Comparison of ENCODE assay signal across 10 mouse cellular contexts in the genomic region with DNA sequence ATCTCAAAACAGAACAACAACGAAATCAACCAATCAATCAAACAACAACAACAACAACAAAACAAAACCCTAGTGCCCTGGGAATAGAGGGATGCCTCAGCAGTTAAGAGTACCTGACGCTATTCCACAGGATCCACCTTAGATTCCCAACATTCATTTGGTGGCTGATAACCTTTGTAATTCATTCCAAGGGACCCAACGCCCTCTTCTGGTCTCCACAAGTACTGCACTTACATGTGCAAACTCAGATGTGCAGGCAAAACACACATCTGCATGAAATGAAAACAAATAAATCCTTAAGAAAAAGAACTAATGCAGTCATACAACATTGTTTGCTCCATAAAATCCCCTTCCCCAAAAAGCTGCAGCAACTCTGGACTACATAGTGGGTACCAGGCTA. TPM values are rescaled to one million over a fixed set of nuclear protein-coding genes. Genes with fewer than 3 reads are reported as not detected.
A peak's percentile ranks its signal among the peaks of the same experiment; 100 is the strongest.
DNase-seq lines count a peak whose midpoint lies in the region; ATAC-seq and TF ChIP-seq lines count a peak whose summit lies in the region.
"Had no signal": no experiment of that assay in that cellular context is flagged by ENCODE, and none has a peak within 500 bp of the region (broad histone marks: within the 10 kb centered on the region; RNA-seq: fewer than 3 reads in every experiment).

No protein-coding gene starts in this region.

- no peak overlapping the region for H3K9ac ChIP-seq in forebrain, postnatal 0 days
- no peak overlapping the region for H3K9ac ChIP-seq in forebrain, embryonic 12.5 days
- no peak overlapping the region for H3K9ac ChIP-seq in lung, embryonic 14.5 days
- no peak overlapping the region for H3K9ac ChIP-seq in limb, embryonic 11.5 days (ENCODE audit: low read length)
- no peak overlapping the region for H3K9ac ChIP-seq in midbrain, embryonic 11.5 days (ENCODE audit: low read length)
- H3K9ac ChIP-seq: limb, embryonic 12.5 days had no signal

- H3K27ac ChIP-seq in forebrain, postnatal 0 days (ENCODE audit: low read depth, low read length): no peak overlapping the region
- no peak overlapping the region for H3K27ac ChIP-seq in forebrain, embryonic 12.5 days
- H3K27ac ChIP-seq in lung, embryonic 14.5 days (ENCODE audit: low read depth): no peak overlapping the region
- no peak overlapping the region for H3K27ac ChIP-seq in limb, embryonic 11.5 days (replicated peaks; ENCODE audit: low read depth, low read length)
- H3K27ac ChIP-seq in midbrain, embryonic 11.5 days (ENCODE audit: low read depth, low read length): no peak overlapping the region
- H3K27ac ChIP-seq: limb, embryonic 12.5 days had no signal

- H3K4me2 ChIP-seq in forebrain, postnatal 0 days (ENCODE audit: low read depth): no peak overlapping the region
- no peak overlapping the region for H3K4me2 ChIP-seq in forebrain, embryonic 12.5 days
- no peak overlapping the region for H3K4me2 ChIP-seq in lung, embryonic 14.5 days
- no peak overlapping the region for H3K4me2 ChIP-seq in limb, embryonic 11.5 days (ENCODE audit: low read depth, severe bottlenecking)
- no peak overlapping the region for H3K4me2 ChIP-seq in midbrain, embryonic 11.5 days
- H3K4me2 ChIP-seq: limb, embryonic 12.5 days had no signal

- H3K9me3 ChIP-seq in forebrain, postnatal 0 days (ENCODE audit: low read length): no peaks in the 10 kb centered on the region
- no peaks in the 10 kb centered on the region for H3K9me3 ChIP-seq in forebrain, embryonic 12.5 days
- H3K9me3 ChIP-seq in lung, embryonic 14.5 days (ENCODE audit: low read depth, low read length): no peaks in the 10 kb centered on the region
- H3K9me3 ChIP-seq in E14TG2a.4 (ENCODE audit: low read length): no peaks in the 10 kb centered on the region
- H3K9me3 ChIP-seq in limb, embryonic 11.5 days (ENCODE audit: control insufficient read depth, low read length): no peaks in the 10 kb centered on the region
- no peaks in the 10 kb centered on the region for H3K9me3 ChIP-seq in midbrain, embryonic 11.5 days (ENCODE audit: control insufficient read depth, low read length)
- H3K9me3 ChIP-seq: limb, embryonic 12.5 days had no signal

- 31% methylated on average over 3 of the region's 3 CpGs for WGBS in forebrain, postnatal 0 days
- WGBS in forebrain, embryonic 12.5 days: 34% methylated on average over 3 of the region's 3 CpGs
- WGBS in lung, embryonic 14.5 days: 33% methylated on average over 3 of the region's 3 CpGs
- 28% methylated on average over 3 of the region's 3 CpGs for WGBS in limb, embryonic 11.5 days
- WGBS in midbrain, embryonic 11.5 days: 35% methylated on average over 3 of the region's 3 CpGs

- ATAC-seq in forebrain, postnatal 0 days: no peak
- no peak for ATAC-seq in forebrain, embryonic 12.5 days (ENCODE audit: low FRiP score)
- ATAC-seq in lung, embryonic 14.5 days (ENCODE audit: insufficient read depth): no peak
- ATAC-seq in limb, embryonic 11.5 days (ENCODE audit: insufficient number of reproducible peaks, low FRiP score, low TSS enrichment, low read depth): no peak
- no peak for ATAC-seq in midbrain, embryonic 11.5 days (ENCODE audit: low FRiP score)

- peak; percentile 39 for DNase-seq in forebrain, postnatal 0 days
- DNase-seq in lung, embryonic 14.5 days: peak; percentile 61
- DNase-seq in lung, postnatal 4 days: no peak
- DNase-seq in limb, embryonic 11.5 days (ENCODE audit: low spot score): peak; percentile 61
- DNase-seq in cerebellum, adult 9-11 months: no peak
- DNase-seq in midbrain, embryonic 11.5 days (ENCODE audit: low spot score, missing footprints): no peak
- DNase-seq: heart, postnatal 10 days had no signal

- H3K4me1 ChIP-seq in forebrain, postnatal 0 days (ENCODE audit: insufficient read depth): no peaks in the 10 kb centered on the region
- H3K4me1 ChIP-seq in forebrain, embryonic 12.5 days: no peaks in the 10 kb centered on the region
- no peaks in the 10 kb centered on the region for H3K4me1 ChIP-seq in lung, embryonic 14.5 days (ENCODE audit: insufficient read depth)
- H3K4me1 ChIP-seq in E14TG2a.4 (replicated peaks; ENCODE audit: low read depth, low read length): no peaks in the 10 kb centered on the region
- H3K4me1 ChIP-seq in limb, embryonic 11.5 days (ENCODE audit: control insufficient read depth, insufficient read depth, low read length): no peaks in the 10 kb centered on the region
- no peaks in the 10 kb centered on the region for H3K4me1 ChIP-seq in midbrain, embryonic 11.5 days (ENCODE audit: control insufficient read depth, insufficient read depth, low read length)
- H3K4me1 ChIP-seq: limb, embryonic 12.5 days had no signal

- peak; percentile 75 for TF ChIP-seq CTCF in forebrain, postnatal 0 days (IDR thresholded peaks at IDR 0.05; ENCODE audit: low read depth)
- peak; percentile 64 for TF ChIP-seq CTCF in lung, embryonic 14.5 days (IDR thresholded peaks at IDR 0.05; ENCODE audit: low read depth)
- peak; percentile 68 for TF ChIP-seq CTCF in E14TG2a.4 (conservative IDR thresholded peaks at IDR 0.05; ENCODE audit: low read length)

- H3K27me3 ChIP-seq in forebrain, postnatal 0 days (ENCODE audit: insufficient read depth, low read length): no peaks in the 10 kb centered on the region
- H3K27me3 ChIP-seq in forebrain, embryonic 12.5 days: 0 out of 2 replicates have a peak, but pooled peaks cover 3% of the 10 kb centered on the region
- H3K27me3 ChIP-seq in lung, embryonic 14.5 days (ENCODE audit: insufficient read depth, low read length): no peaks in the 10 kb centered on the region
- H3K27me3 ChIP-seq in E14TG2a.4 (ENCODE audit: insufficient read depth, low read length): no peaks in the 10 kb centered on the region
- H3K27me3 ChIP-seq in limb, embryonic 11.5 days (ENCODE audit: control insufficient read depth, insufficient read depth, low read length): no peaks in the 10 kb centered on the region
- H3K27me3 ChIP-seq in midbrain, embryonic 11.5 days (ENCODE audit: control insufficient read depth, insufficient read depth, low read length): no peaks in the 10 kb centered on the region
- H3K27me3 ChIP-seq: limb, embryonic 12.5 days had no signal

- H3K36me3 ChIP-seq in forebrain, postnatal 0 days (ENCODE audit: insufficient read depth): no peaks in the 10 kb centered on the region
- no peaks in the 10 kb centered on the region for H3K36me3 ChIP-seq in forebrain, embryonic 12.5 days (replicated peaks)
- H3K36me3 ChIP-seq in lung, embryonic 14.5 days (ENCODE audit: insufficient read depth): no peaks in the 10 kb centered on the region
- H3K36me3 ChIP-seq in E14TG2a.4 (ENCODE audit: insufficient read depth, low read length): no peaks in the 10 kb centered on the region
- no peaks in the 10 kb centered on the region for H3K36me3 ChIP-seq in limb, embryonic 11.5 days (ENCODE audit: control insufficient read depth, insufficient read depth, low read length)
- no peaks in the 10 kb centered on the region for H3K36me3 ChIP-seq in midbrain, embryonic 11.5 days (ENCODE audit: control insufficient read depth, insufficient read depth, low read length)
- H3K36me3 ChIP-seq: limb, embryonic 12.5 days had no signal

- H3K4me3 ChIP-seq in forebrain, postnatal 0 days (ENCODE audit: low read depth, low read length): no peak overlapping the region
- no peak overlapping the region for H3K4me3 ChIP-seq in forebrain, embryonic 12.5 days (replicated peaks)
- H3K4me3 ChIP-seq in lung, embryonic 14.5 days (ENCODE audit: low read depth, low read length): no peak overlapping the region
- H3K4me3 ChIP-seq in E14TG2a.4 (replicated peaks; ENCODE audit: low read length): no peak overlapping the region
- H3K4me3 ChIP-seq in limb, embryonic 11.5 days (ENCODE audit: low read depth, low read length): no peak overlapping the region
- H3K4me3 ChIP-seq in midbrain, embryonic 11.5 days (ENCODE audit: low read depth, low read length): no peak overlapping the region
- H3K4me3 ChIP-seq: limb, embryonic 12.5 days had no signal

RNA-seq across cellular contexts. Expression of a gene that starts 12.9 kb away (rescaled TPM):
- 40.6 and 45.9 TPM in 2 replicates for total RNA-seq in forebrain, postnatal 0 days (2014; rRNA removed)
- polyA plus RNA-seq in forebrain, postnatal 0 days (2015; fragmentation: Nextera tagmentation; extraction: Ambion mirVana): 34.6 and 38.3 TPM in 2 replicates
- polyA plus RNA-seq in forebrain, embryonic 12.5 days (2016; fragmentation: Nextera tagmentation; extraction: Ambion mirVana): 38.2 and 43.9 TPM in 2 replicates
- polyA plus RNA-seq in lung, embryonic 14.5 days (2014; fragmentation: Nextera tagmentation; extraction: Ambion mirVana): 55.6 and 56.5 TPM in 2 replicates
- polyA plus RNA-seq in limb, embryonic 11.5 days (2014; fragmentation: Nextera tagmentation; extraction: Ambion mirVana): 46.0 and 46.9 TPM in 2 replicates
- 33.6 and 38.8 TPM in 2 replicates for polyA plus RNA-seq in midbrain, embryonic 11.5 days (2014; fragmentation: Nextera tagmentation; extraction: Ambion mirVana)

Comparison
In these comparisons a context has a peak if more than half of its experiments do, and no peak if none do; other contexts are left out.
1. DNase-seq: peak in forebrain, postnatal 0 days (single experiment), lung, embryonic 14.5 days (single experiment) and limb, embryonic 11.5 days (single experiment); none in lung, postnatal 4 days (0 of 2), cerebellum, adult 9-11 months (single experiment) and midbrain, embryonic 11.5 days (single experiment).
2. Peak in every context shown above with its lines, with median percentiles within 50 percentile points of each other: CTCF ChIP-seq.